Mouse (Mus musculus): ENCODE data around the gene Cramp1l. TPM values are rescaled to one million over a fixed set of nuclear protein-coding genes. Genes with fewer than 3 reads are reported as not detected.
"Not testable (repeated sequence)": the region's sequence is repeated elsewhere in the genome, so short reads cannot be mapped to it uniquely, and the experiment has no call there.

Gene Cramp1l
- polyA plus RNA-seq, 1 experiment from 2014 or later = 3.1 TPM

- Histone ChIP-seq H3K27ac (ENCODE audit: low read length) (no peak overlapping the region), H3K4me1 (ENCODE audit: control insufficient read depth, insufficient read depth, low read length) (no peaks in the 10 kb centered on the region), H3K27me3 (replicated peaks; ENCODE audit: control insufficient read depth, insufficient read depth, low read length) (no peaks in the 10 kb centered on the region), H3K4me3 (ENCODE audit: low read length) (no peak overlapping the region), H3K4me2 (ENCODE audit: low read depth, low read length) (no peak overlapping the region), H3K9ac (ENCODE audit: low read depth, low read length) (no peak overlapping the region), H3K36me3 (ENCODE audit: control insufficient read depth, insufficient read depth, low read length) (peaks cover 48% of the 10 kb centered on the region), H3K9me3 (ENCODE audit: control insufficient read depth, low read length) (no peaks in the 10 kb centered on the region)
- 92% methylated on average over 6 of the region's 6 CpGs for WGBS
- ATAC-seq = no peak
Measured at GRCm38 (mm10) chr17:24987221-24987620, 28.4 kb downstream of the Cramp1l start.

- Histone ChIP-seq H3K9ac (ENCODE audit: low read depth, low read length) (peak overlapping the region; percentile 57), H3K4me2 (ENCODE audit: low read depth, low read length) (peak overlapping the region; percentile 62), H3K4me3 (ENCODE audit: low read length) (peak overlapping the region; percentile 94), H3K36me3 (ENCODE audit: control insufficient read depth, insufficient read depth, low read length) (peaks cover 20% of the 10 kb centered on the region), H3K4me1 (ENCODE audit: control insufficient read depth, insufficient read depth, low read length) (peaks cover 6% of the 10 kb centered on the region; the same call in 1 of the 2 replicates), H3K27me3 (replicated peaks; ENCODE audit: control insufficient read depth, insufficient read depth, low read length) (no peaks in the 10 kb centered on the region), H3K9me3 (ENCODE audit: control insufficient read depth, low read length) (no peaks in the 10 kb centered on the region), H3K27ac (ENCODE audit: low read length) (0 out of 2 replicates have a peak overlapping the region, but pooled peaks have one; percentile 39)
- ATAC-seq = peak; percentile 61
- whole genome bisulfite sequencing = 12% methylated on average over 21 of the region's 21 CpGs
Measured at GRCm38 (mm10) chr17:24960852-24961715, 54.5 kb downstream of the Cramp1l start.

- H3K9me3 ChIP-seq (ENCODE audit: control insufficient read depth, low read length) = no peaks in the 10 kb centered on the region
- H3K27me3 ChIP-seq (replicated peaks; ENCODE audit: control insufficient read depth, insufficient read depth, low read length) = no peaks in the 10 kb centered on the region
- peaks cover 6% of the 10 kb centered on the region; the same call in 1 of the 2 replicates for H3K4me1 ChIP-seq (ENCODE audit: control insufficient read depth, insufficient read depth, low read length)
- H3K9ac ChIP-seq (ENCODE audit: low read depth, low read length) = peak within 1 kb of the TSS; percentile 90
- peak within 1 kb of the TSS; percentile 94 for H3K4me3 ChIP-seq (ENCODE audit: low read length)
- peaks cover 22% of the 10 kb centered on the region; the same call in 1 of the 2 replicates for H3K36me3 ChIP-seq (ENCODE audit: control insufficient read depth, insufficient read depth, low read length)
- WGBS = under 1% methylated on average over 59 of the region's 59 CpGs
- peak; percentile 100 for ATAC-seq
- peak within 1 kb of the TSS; percentile 73 for H3K27ac ChIP-seq (ENCODE audit: low read length)
- peak within 1 kb of the TSS; percentile 62 for H3K4me2 ChIP-seq (ENCODE audit: low read depth, low read length)
Measured at GRCm38 (mm10) chr17:24960135-24960851, 55.3 kb downstream of the Cramp1l start, which contains the start of gene Jpt2. Gene Jpt2 (minus strand): TSS chr17:24960689.

DNA sequence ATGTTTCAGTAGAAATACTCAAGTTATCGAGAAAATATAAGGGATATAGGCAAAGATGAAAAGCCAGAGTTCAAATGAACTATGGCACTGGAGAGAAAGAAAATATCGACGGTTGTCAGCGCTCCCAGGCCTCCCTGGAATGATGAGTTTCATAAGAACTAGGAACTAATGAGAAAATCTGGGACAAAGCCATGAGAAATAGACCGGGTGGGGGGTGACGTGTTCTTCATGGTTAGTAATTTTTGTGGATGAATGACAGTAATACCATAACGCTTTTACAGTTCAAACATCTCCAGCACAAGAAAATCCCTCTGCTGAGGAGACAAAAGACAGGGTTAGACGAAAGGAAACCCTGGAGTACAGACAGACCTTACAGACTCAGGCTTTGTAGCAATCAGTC lies 56.2 kb downstream of the Cramp1l start:
- H3K9ac ChIP-seq (ENCODE audit: low read depth, low read length) = peak overlapping the region; percentile 90
- no peak overlapping the region for H3K27ac ChIP-seq (ENCODE audit: low read length)
- no peaks in the 10 kb centered on the region for H3K9me3 ChIP-seq (ENCODE audit: control insufficient read depth, low read length)
- peak overlapping the region; percentile 94 for H3K4me3 ChIP-seq (ENCODE audit: low read length)
- H3K4me2 ChIP-seq (ENCODE audit: low read depth, low read length) = peak overlapping the region; percentile 58
- peaks cover 20% of the 10 kb centered on the region; the same call in 1 of the 2 replicates for H3K36me3 ChIP-seq (ENCODE audit: control insufficient read depth, insufficient read depth, low read length)
- WGBS = 32% methylated on average over 8 of the region's 8 CpGs
- no peak for ATAC-seq
- no peaks in the 10 kb centered on the region for H3K27me3 ChIP-seq (replicated peaks; ENCODE audit: control insufficient read depth, insufficient read depth, low read length)
- peaks cover 6% of the 10 kb centered on the region; the same call in 1 of the 2 replicates for H3K4me1 ChIP-seq (ENCODE audit: control insufficient read depth, insufficient read depth, low read length)

DNA sequence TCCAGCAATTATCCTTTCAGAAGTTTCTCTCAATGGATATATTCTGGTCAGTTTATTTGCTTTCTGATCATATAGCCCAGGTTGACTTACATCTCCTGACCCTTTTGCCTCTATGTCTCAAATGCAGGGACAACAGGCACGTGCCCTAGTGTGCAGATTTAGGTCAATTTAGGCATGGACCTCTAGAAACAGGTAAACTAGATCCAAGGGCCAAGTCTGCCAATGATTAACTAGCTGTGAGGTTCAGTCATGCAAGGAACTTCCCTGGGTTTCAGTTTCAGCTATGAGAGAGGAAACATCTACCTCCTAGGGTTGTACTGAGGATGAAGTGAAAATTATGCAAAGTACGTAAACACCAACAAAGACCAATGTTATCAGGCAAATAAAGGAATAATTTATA lies 62.3 kb downstream of the Cramp1l start:
- H3K27ac ChIP-seq (ENCODE audit: low read length) = no peak overlapping the region
- H3K27me3 ChIP-seq (replicated peaks; ENCODE audit: control insufficient read depth, insufficient read depth, low read length) = no peaks in the 10 kb centered on the region
- H3K36me3 ChIP-seq (ENCODE audit: control insufficient read depth, insufficient read depth, low read length) = 0 out of 2 replicates have a peak, but pooled peaks cover 8% of the 10 kb centered on the region
- no peak overlapping the region for H3K4me2 ChIP-seq (ENCODE audit: low read depth, low read length)
- H3K9ac ChIP-seq (ENCODE audit: low read depth, low read length) = no peak overlapping the region
- no peak overlapping the region for H3K4me3 ChIP-seq (ENCODE audit: low read length)
- peaks cover 16% of the 10 kb centered on the region for H3K4me1 ChIP-seq (ENCODE audit: control insufficient read depth, insufficient read depth, low read length)
- WGBS = 62% methylated on average over 2 of the region's 2 CpGs
- peak; percentile 76; the same call in 1 of the 2 replicates for ATAC-seq
- H3K9me3 ChIP-seq (ENCODE audit: control insufficient read depth, low read length) = no peaks in the 10 kb centered on the region

- Histone ChIP-seq H3K4me1 (ENCODE audit: control insufficient read depth, insufficient read depth, low read length) (peaks cover 16% of the 10 kb centered on the region), H3K27ac (ENCODE audit: low read length) (no peak overlapping the region), H3K27me3 (replicated peaks; ENCODE audit: control insufficient read depth, insufficient read depth, low read length) (no peaks in the 10 kb centered on the region), H3K36me3 (ENCODE audit: control insufficient read depth, insufficient read depth, low read length) (peaks cover 14% of the 10 kb centered on the region; the same call in 1 of the 2 replicates), H3K9me3 (ENCODE audit: control insufficient read depth, low read length) (no peaks in the 10 kb centered on the region), H3K4me2 (ENCODE audit: low read depth, low read length) (no peak overlapping the region), H3K4me3 (ENCODE audit: low read length) (no peak overlapping the region), H3K9ac (ENCODE audit: low read depth, low read length) (no peak overlapping the region)
- no peak for ATAC-seq
- WGBS = 80% methylated on average over 2 of the region's 2 CpGs
Measured at GRCm38 (mm10) chr17:24950671-24951070, 64.9 kb downstream of the Cramp1l start.

DNA sequence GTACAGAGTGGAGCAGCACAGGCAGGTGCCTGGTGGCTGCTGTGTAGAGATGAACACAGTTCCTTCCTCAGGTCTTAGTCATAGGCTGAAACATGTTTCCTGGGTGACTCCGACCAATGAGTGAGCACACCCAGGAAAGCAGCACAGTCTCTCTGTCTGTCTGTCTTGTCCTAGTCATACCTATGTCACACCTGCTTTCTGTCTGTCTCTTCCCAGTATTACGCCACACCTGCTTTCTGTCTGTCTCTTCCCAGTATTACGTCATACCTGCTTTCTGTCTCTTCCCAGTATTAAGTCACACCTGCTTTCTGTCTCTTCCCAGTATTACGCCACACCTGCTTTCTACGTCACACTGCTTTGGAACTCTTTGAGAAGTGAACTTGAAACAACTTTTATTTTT lies 67.4 kb downstream of the Cramp1l start:
- no peak overlapping the region for H3K4me3 ChIP-seq (ENCODE audit: low read length)
- H3K9ac ChIP-seq (ENCODE audit: low read depth, low read length) = no peak overlapping the region
- no peaks in the 10 kb centered on the region for H3K27me3 ChIP-seq (replicated peaks; ENCODE audit: control insufficient read depth, insufficient read depth, low read length)
- peaks cover 12% of the 10 kb centered on the region for H3K4me1 ChIP-seq (ENCODE audit: control insufficient read depth, insufficient read depth, low read length)
- peaks cover 16% of the 10 kb centered on the region; the same call in 1 of the 2 replicates for H3K36me3 ChIP-seq (ENCODE audit: control insufficient read depth, insufficient read depth, low read length)
- ATAC-seq = peak; percentile 41; the same call in 1 of the 2 replicates
- no peak overlapping the region for H3K4me2 ChIP-seq (ENCODE audit: low read depth, low read length)
- H3K27ac ChIP-seq (ENCODE audit: low read length) = no peak overlapping the region
- 90% methylated on average over 5 of the region's 5 CpGs for WGBS
- H3K9me3 ChIP-seq (ENCODE audit: control insufficient read depth, low read length) = no peaks in the 10 kb centered on the region

GRCm38 (mm10) chr17:24943589-24943988 lies 72.0 kb downstream of the Cramp1l start:
- not testable (repeated sequence) for H3K27me3 ChIP-seq (replicated peaks; ENCODE audit: control insufficient read depth, insufficient read depth, low read length); ATAC-seq; H3K27ac ChIP-seq (ENCODE audit: low read length); H3K4me1 ChIP-seq (ENCODE audit: control insufficient read depth, insufficient read depth, low read length); H3K4me3 ChIP-seq (ENCODE audit: low read length); H3K9me3 ChIP-seq (ENCODE audit: control insufficient read depth, low read length); H3K4me2 ChIP-seq (ENCODE audit: low read depth, low read length); H3K9ac ChIP-seq (ENCODE audit: low read depth, low read length)
- H3K36me3 ChIP-seq (ENCODE audit: control insufficient read depth, insufficient read depth, low read length) = peaks cover 16% of the 10 kb centered on the region; the same call in 1 of the 2 replicates
- WGBS = 97% methylated on average over 1 of the region's 1 CpGs

GRCm38 (mm10) chr17:24943036-24943435 lies 72.6 kb downstream of the Cramp1l start:
- Histone ChIP-seq H3K4me1 (ENCODE audit: control insufficient read depth, insufficient read depth, low read length) (no peaks in the 10 kb centered on the region), H3K27ac (ENCODE audit: low read length) (no peak overlapping the region), H3K9ac (ENCODE audit: low read depth, low read length) (no peak overlapping the region), H3K36me3 (ENCODE audit: control insufficient read depth, insufficient read depth, low read length) (peaks cover 15% of the 10 kb centered on the region; the same call in 1 of the 2 replicates), H3K4me2 (ENCODE audit: low read depth, low read length) (no peak overlapping the region), H3K9me3 (ENCODE audit: control insufficient read depth, low read length) (no peaks in the 10 kb centered on the region), H3K27me3 (replicated peaks; ENCODE audit: control insufficient read depth, insufficient read depth, low read length) (no peaks in the 10 kb centered on the region), H3K4me3 (ENCODE audit: low read length) (no peak overlapping the region)
- WGBS = 84% methylated on average over 7 of the region's 7 CpGs
- ATAC-seq = no peak

Data from intestine, embryonic 16.5 days (tissue).